Mouse (Mus musculus): ENCODE results near the gene Rassf3. TPM values are rescaled to one million over a fixed set of nuclear protein-coding genes. Genes with fewer than 3 reads are reported as not detected.

Rassf3 gene
- total and polyA plus RNA-seq, 2 experiments from 2014 or later, result 23.4 to 27.9 TPM

GRCm38 (mm10) chr10:121475672-121476146 lies 438 bp downstream of the Rassf3 start:
- Histone ChIP-seq H3K27me3 (ENCODE audit: control insufficient read depth, insufficient read depth, low read length) (no peaks in the 10 kb centered on the region), H3K36me3 (replicated peaks; ENCODE audit: control insufficient read depth, insufficient read depth, low read length) (no peaks in the 10 kb centered on the region), H3K9ac (replicated peaks; ENCODE audit: low read depth, low read length) (peak overlapping the region; percentile 91), H3K9me3 (replicated peaks; ENCODE audit: control insufficient read depth, low read length) (no peaks in the 10 kb centered on the region), H3K4me2 (ENCODE audit: low read depth, low read length) (peak overlapping the region; percentile 72), H3K27ac (ENCODE audit: low read depth) (peak overlapping the region; percentile 89), H3K4me3 (ENCODE audit: low read depth, low read length) (peak overlapping the region; percentile 84), H3K4me1 (ENCODE audit: control insufficient read depth, insufficient read depth) (peaks cover 46% of the 10 kb centered on the region)
- no peak for DNase-seq (ENCODE audit: low spot score)
- ATAC-seq (ENCODE audit: insufficient read depth, low read depth), result peak; percentile 37
- TF ChIP-seq EP300 (IDR thresholded peaks at IDR 0.05; ENCODE audit: low read depth) (no peak), CTCF (IDR thresholded peaks at IDR 0.05; ENCODE audit: low read depth) (no peak)
- under 1% methylated on average over 39 of the region's 45 CpGs for WGBS

DNA sequence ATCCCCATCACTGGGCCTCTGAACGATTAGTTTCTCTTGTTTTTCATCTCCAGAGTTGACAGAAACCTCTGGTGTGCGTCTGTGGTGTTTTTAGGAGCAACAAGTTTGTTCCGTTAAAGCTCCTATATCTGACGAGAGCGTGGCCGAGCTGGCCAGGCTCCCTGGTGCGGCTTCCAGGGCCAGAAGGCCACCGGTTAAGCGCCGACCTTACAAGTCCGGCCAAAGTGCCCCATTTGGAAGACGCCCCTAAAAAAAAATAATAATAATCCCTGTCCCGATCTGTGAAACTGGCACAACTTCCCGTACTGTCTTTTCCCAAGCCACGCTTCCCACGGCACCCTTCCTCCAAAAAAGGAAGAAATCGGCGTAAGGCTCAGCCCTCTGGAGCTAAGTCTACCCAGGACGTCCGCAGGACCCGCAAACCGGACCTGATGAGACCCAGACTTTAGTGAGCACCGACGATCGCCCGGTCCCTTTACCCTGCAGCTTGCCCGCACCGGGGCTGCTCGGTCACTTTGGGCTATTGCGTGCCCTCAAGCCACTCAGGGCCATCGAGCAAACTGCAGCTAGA lies 961 bp downstream of the Rassf3 start:
- H3K9ac ChIP-seq (replicated peaks; ENCODE audit: low read depth, low read length), result peak overlapping the region; percentile 91
- no peaks in the 10 kb centered on the region for H3K36me3 ChIP-seq (replicated peaks; ENCODE audit: control insufficient read depth, insufficient read depth, low read length)
- no peaks in the 10 kb centered on the region for H3K27me3 ChIP-seq (ENCODE audit: control insufficient read depth, insufficient read depth, low read length)
- TF ChIP-seq CTCF (IDR thresholded peaks at IDR 0.05; ENCODE audit: low read depth), result no peak
- TF ChIP-seq EP300 (IDR thresholded peaks at IDR 0.05; ENCODE audit: low read depth), result no peak
- H3K27ac ChIP-seq (ENCODE audit: low read depth), result peak overlapping the region; percentile 89
- no peaks in the 10 kb centered on the region for H3K9me3 ChIP-seq (replicated peaks; ENCODE audit: control insufficient read depth, low read length)
- no peak for ATAC-seq (ENCODE audit: insufficient read depth, low read depth)
- H3K4me1 ChIP-seq (ENCODE audit: control insufficient read depth, insufficient read depth), result peaks cover 50% of the 10 kb centered on the region
- H3K4me2 ChIP-seq (ENCODE audit: low read depth, low read length), result peak overlapping the region; percentile 72
- DNase-seq (ENCODE audit: low spot score), result no peak
- WGBS, result 1% methylated on average over 31 of the region's 31 CpGs
- H3K4me3 ChIP-seq (ENCODE audit: low read depth, low read length), result peak overlapping the region; percentile 84

GRCm38 (mm10) chr10:121474288-121474687 lies 1.9 kb downstream of the Rassf3 start:
- no peaks in the 10 kb centered on the region for H3K27me3 ChIP-seq (ENCODE audit: control insufficient read depth, insufficient read depth, low read length)
- H3K36me3 ChIP-seq (replicated peaks; ENCODE audit: control insufficient read depth, insufficient read depth, low read length), result no peaks in the 10 kb centered on the region
- peak overlapping the region; percentile 72 for H3K4me2 ChIP-seq (ENCODE audit: low read depth, low read length)
- H3K9me3 ChIP-seq (replicated peaks; ENCODE audit: control insufficient read depth, low read length), result no peaks in the 10 kb centered on the region
- peaks cover 56% of the 10 kb centered on the region for H3K4me1 ChIP-seq (ENCODE audit: control insufficient read depth, insufficient read depth)
- WGBS, result 16% methylated on average over 4 of the region's 4 CpGs
- no peak for DNase-seq (ENCODE audit: low spot score)
- TF ChIP-seq EP300 (IDR thresholded peaks at IDR 0.05; ENCODE audit: low read depth) (no peak), CTCF (IDR thresholded peaks at IDR 0.05; ENCODE audit: low read depth) (no peak)
- no peak for ATAC-seq (ENCODE audit: insufficient read depth, low read depth)
- H3K9ac ChIP-seq (replicated peaks; ENCODE audit: low read depth, low read length), result peak overlapping the region; percentile 91
- peak overlapping the region; percentile 84 for H3K4me3 ChIP-seq (ENCODE audit: low read depth, low read length)
- H3K27ac ChIP-seq (ENCODE audit: low read depth), result peak overlapping the region; percentile 89

DNA sequence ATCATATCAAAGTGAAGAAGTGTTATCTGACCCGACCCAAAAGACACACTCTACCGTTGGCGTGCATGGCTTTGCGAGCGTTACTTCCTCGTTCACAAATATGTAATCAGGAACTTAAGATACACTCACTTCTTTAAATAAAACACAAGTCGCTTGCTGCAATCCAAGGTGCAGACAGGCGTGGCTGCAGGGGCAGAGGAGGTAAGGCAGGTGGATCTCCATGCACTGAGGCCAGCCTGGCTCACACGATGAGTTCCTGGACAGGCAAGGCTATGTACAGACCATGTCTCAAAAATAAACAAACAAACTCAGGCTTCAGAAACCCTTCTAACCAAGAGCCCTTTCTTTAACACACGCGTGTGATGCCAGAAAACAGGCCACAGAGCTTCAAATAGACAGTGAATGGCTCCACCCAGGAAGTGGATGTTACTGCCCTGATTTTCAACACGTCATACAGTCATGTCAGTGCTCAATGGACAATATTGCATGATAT lies 2.4 kb downstream of the Rassf3 start:
- 8% methylated on average over 12 of the region's 12 CpGs for WGBS
- DNase-seq (ENCODE audit: low spot score), result peak; percentile 71
- H3K9ac ChIP-seq (replicated peaks; ENCODE audit: low read depth, low read length), result peak overlapping the region; percentile 91

DNA sequence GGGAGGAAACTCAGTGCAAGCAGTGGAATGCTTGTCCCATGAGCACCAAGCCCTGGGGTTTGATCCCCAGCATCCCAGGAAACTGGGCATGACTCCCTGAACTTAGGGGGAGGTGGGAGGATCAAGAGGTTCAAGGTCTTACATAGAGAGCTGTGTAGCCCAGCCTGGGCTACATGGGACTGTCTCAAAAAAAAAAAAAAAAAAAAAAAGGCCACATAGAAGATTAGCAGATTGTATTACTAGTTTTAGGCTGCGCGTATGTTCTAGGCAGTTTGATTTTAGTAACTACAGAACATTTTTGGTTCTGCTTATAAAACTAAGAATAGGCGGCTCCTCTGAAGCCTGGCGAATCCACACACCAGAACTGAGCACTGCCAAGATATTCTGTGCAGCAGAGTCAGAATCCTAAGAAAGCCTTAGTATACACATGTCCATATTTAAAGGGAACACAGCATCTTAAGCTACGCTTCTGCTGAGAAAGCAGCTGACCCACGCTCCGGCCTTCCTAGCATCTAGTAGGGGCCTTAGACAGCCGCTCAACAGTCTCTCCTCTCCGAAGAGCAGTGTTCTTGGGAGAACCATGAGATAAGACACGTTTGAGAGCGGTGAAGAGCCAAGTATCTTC lies 3.4 kb downstream of the Rassf3 start:
- ATAC-seq (ENCODE audit: insufficient read depth, low read depth) (no peak), DNase-seq (ENCODE audit: low spot score) (no peak)
- Histone ChIP-seq H3K4me1 (ENCODE audit: control insufficient read depth, insufficient read depth) (peaks cover 68% of the 10 kb centered on the region), H3K9me3 (replicated peaks; ENCODE audit: control insufficient read depth, low read length) (no peaks in the 10 kb centered on the region), H3K36me3 (replicated peaks; ENCODE audit: control insufficient read depth, insufficient read depth, low read length) (no peaks in the 10 kb centered on the region), H3K9ac (replicated peaks; ENCODE audit: low read depth, low read length) (no peak overlapping the region), H3K27ac (ENCODE audit: low read depth) (peak overlapping the region; percentile 84), H3K27me3 (ENCODE audit: control insufficient read depth, insufficient read depth, low read length) (no peaks in the 10 kb centered on the region), H3K4me2 (ENCODE audit: low read depth, low read length) (peak overlapping the region; percentile 72), H3K4me3 (ENCODE audit: low read depth, low read length) (no peak overlapping the region)
- 50% methylated on average over 11 of the region's 11 CpGs for WGBS
- TF ChIP-seq CTCF (IDR thresholded peaks at IDR 0.05; ENCODE audit: low read depth), result no peak
- TF ChIP-seq EP300 (IDR thresholded peaks at IDR 0.05; ENCODE audit: low read depth), result no peak

More for the DNA sequence above, 2.4 kb downstream of the Rassf3 start:
- no peak for ATAC-seq (ENCODE audit: insufficient read depth, low read depth)
- Histone ChIP-seq H3K4me3 (ENCODE audit: low read depth, low read length) (peak overlapping the region; percentile 84), H3K36me3 (replicated peaks; ENCODE audit: control insufficient read depth, insufficient read depth, low read length) (no peaks in the 10 kb centered on the region), H3K9me3 (replicated peaks; ENCODE audit: control insufficient read depth, low read length) (no peaks in the 10 kb centered on the region), H3K27me3 (ENCODE audit: control insufficient read depth, insufficient read depth, low read length) (no peaks in the 10 kb centered on the region), H3K27ac (ENCODE audit: low read depth) (peak overlapping the region; percentile 89), H3K4me2 (ENCODE audit: low read depth, low read length) (peak overlapping the region; percentile 72), H3K4me1 (ENCODE audit: control insufficient read depth, insufficient read depth) (peaks cover 61% of the 10 kb centered on the region)
- no peak for TF ChIP-seq CTCF (IDR thresholded peaks at IDR 0.05; ENCODE audit: low read depth)
- TF ChIP-seq EP300 (IDR thresholded peaks at IDR 0.05; ENCODE audit: low read depth), result no peak
